Mouse (Mus musculus): Measurements from ENCODE around the gene Rcc1. TPM values are rescaled to one million over a fixed set of nuclear protein-coding genes. Genes with fewer than 3 reads are reported as not detected.
"Not testable (repeated sequence)": the region's sequence is repeated elsewhere in the genome, so short reads cannot be mapped to it uniquely, and the experiment has no call there.

The Rcc1 gene
- polyA plus RNA-seq, 1 experiment: 16.4 TPM

GRCm38 (mm10) chr4:132308437-132309139 lies 44.8 kb downstream of the Rcc1 start:
- Histone ChIP-seq H3K4me3 (replicated peaks) (peak overlapping the region; percentile 93), H3K36me3 (replicated peaks; ENCODE audit: low read length) (peaks cover 36% of the 10 kb centered on the region), H3K27me3 (replicated peaks) (no peaks in the 10 kb centered on the region), H3K9me3 (no peaks in the 10 kb centered on the region), H3K4me1 (peaks cover 30% of the 10 kb centered on the region)
- TF ChIP-seq FLI1 (IDR thresholded peaks at IDR 0.05; ENCODE audit: low read length) (no peak), GATA1 (IDR thresholded peaks at IDR 0.05; ENCODE audit: borderline replicate concordance, low read length) (no peak)

- Histone ChIP-seq H3K9me3 (no peaks in the 10 kb centered on the region), H3K4me3 (replicated peaks) (no peak overlapping the region), H3K4me1 (peaks cover 43% of the 10 kb centered on the region), H3K36me3 (replicated peaks; ENCODE audit: low read length) (peaks cover 11% of the 10 kb centered on the region), H3K27me3 (replicated peaks) (peaks cover 15% of the 10 kb centered on the region)
- TF ChIP-seq GATA1 (IDR thresholded peaks at IDR 0.05; ENCODE audit: borderline replicate concordance, low read length) (no peak), FLI1 (IDR thresholded peaks at IDR 0.05; ENCODE audit: low read length) (no peak)
Observed at GRCm38 (mm10) chr4:132306004-132306403, 47.4 kb downstream of the Rcc1 start.

GRCm38 (mm10) chr4:132305276-132305675 lies 48.1 kb downstream of the Rcc1 start:
- Histone ChIP-seq H3K36me3 (replicated peaks; ENCODE audit: low read length) (peaks cover 5% of the 10 kb centered on the region), H3K4me1 (peaks cover 37% of the 10 kb centered on the region), H3K4me3 (replicated peaks) (no peak overlapping the region), H3K27me3 (replicated peaks) (peaks cover 17% of the 10 kb centered on the region), H3K9me3 (no peaks in the 10 kb centered on the region)
- TF ChIP-seq GATA1 (IDR thresholded peaks at IDR 0.05; ENCODE audit: borderline replicate concordance, low read length) (no peak), FLI1 (IDR thresholded peaks at IDR 0.05; ENCODE audit: low read length) (no peak)

- peaks cover 33% of the 10 kb centered on the region for H3K4me1 ChIP-seq
- peak overlapping the region; percentile 91 for H3K4me3 ChIP-seq (replicated peaks)
- peaks cover 21% of the 10 kb centered on the region for H3K27me3 ChIP-seq (replicated peaks)
- H3K9me3 ChIP-seq; H3K36me3 ChIP-seq (replicated peaks; ENCODE audit: low read length): not testable (repeated sequence)
Observed at GRCm38 (mm10) chr4:132303484-132303883, 49.9 kb downstream of the Rcc1 start.

GRCm38 (mm10) chr4:132302939-132303479 lies 50.4 kb downstream of the Rcc1 start, which contains the start of gene Rab42:
TSS of gene Rab42 (minus strand) at chr4:132303385.
- TF ChIP-seq GATA1 (IDR thresholded peaks at IDR 0.05; ENCODE audit: borderline replicate concordance, low read length): no peak
- Histone ChIP-seq H3K36me3 (replicated peaks; ENCODE audit: low read length) (no peaks in the 10 kb centered on the region), H3K4me3 (replicated peaks) (peak within 1 kb of the TSS; percentile 91), H3K4me1 (peaks cover 33% of the 10 kb centered on the region), H3K9me3 (no peaks in the 10 kb centered on the region), H3K27me3 (replicated peaks) (peaks cover 21% of the 10 kb centered on the region)

- TF ChIP-seq GATA1 (IDR thresholded peaks at IDR 0.05; ENCODE audit: borderline replicate concordance, low read length) (no peak), FLI1 (IDR thresholded peaks at IDR 0.05; ENCODE audit: low read length) (no peak)
- peaks cover 21% of the 10 kb centered on the region for H3K27me3 ChIP-seq (replicated peaks)
- H3K4me1 ChIP-seq: peaks cover 33% of the 10 kb centered on the region
- no peaks in the 10 kb centered on the region for H3K9me3 ChIP-seq
- H3K36me3 ChIP-seq (replicated peaks; ENCODE audit: low read length): no peaks in the 10 kb centered on the region
- H3K4me3 ChIP-seq (replicated peaks): peak overlapping the region; percentile 91
Observed at GRCm38 (mm10) chr4:132301965-132302938, 51.2 kb downstream of the Rcc1 start.

GRCm38 (mm10) chr4:132301486-132301885 lies 51.9 kb downstream of the Rcc1 start:
- no peak for TF ChIP-seq GATA1 (IDR thresholded peaks at IDR 0.05; ENCODE audit: borderline replicate concordance, low read length)
- no peak overlapping the region for H3K4me3 ChIP-seq (replicated peaks)
- peaks cover 23% of the 10 kb centered on the region for H3K27me3 ChIP-seq (replicated peaks)
- no peaks in the 10 kb centered on the region for H3K9me3 ChIP-seq
- H3K36me3 ChIP-seq (replicated peaks; ENCODE audit: low read length): no peaks in the 10 kb centered on the region
- peaks cover 33% of the 10 kb centered on the region for H3K4me1 ChIP-seq

GRCm38 (mm10) chr4:132299849-132300248 lies 53.6 kb downstream of the Rcc1 start:
- peaks cover 25% of the 10 kb centered on the region for H3K4me1 ChIP-seq
- peaks cover 6% of the 10 kb centered on the region for H3K36me3 ChIP-seq (replicated peaks; ENCODE audit: low read length)
- H3K4me3 ChIP-seq (replicated peaks): no peak overlapping the region
- H3K9me3 ChIP-seq: no peaks in the 10 kb centered on the region
- TF ChIP-seq FLI1 (IDR thresholded peaks at IDR 0.05; ENCODE audit: low read length) (no peak), GATA1 (IDR thresholded peaks at IDR 0.05; ENCODE audit: borderline replicate concordance, low read length) (no peak)
- H3K27me3 ChIP-seq (replicated peaks): peaks cover 23% of the 10 kb centered on the region

- Histone ChIP-seq H3K9me3 (peaks cover 4% of the 10 kb centered on the region), H3K27me3 (replicated peaks) (peaks cover 6% of the 10 kb centered on the region)
- TF ChIP-seq FLI1 (IDR thresholded peaks at IDR 0.05; ENCODE audit: low read length) (no peak), GATA1 (IDR thresholded peaks at IDR 0.05; ENCODE audit: borderline replicate concordance, low read length) (no peak)
Observed at GRCm38 (mm10) chr4:132295696-132296390, 57.6 kb downstream of the Rcc1 start.

More at GRCm38 (mm10) chr4:132295696-132296390, 57.6 kb downstream of the Rcc1 start:
- peaks cover 44% of the 10 kb centered on the region for H3K36me3 ChIP-seq (replicated peaks; ENCODE audit: low read length)
- peaks cover 15% of the 10 kb centered on the region for H3K4me1 ChIP-seq
- H3K4me3 ChIP-seq (replicated peaks): no peak overlapping the region
